Mouse (Mus musculus): Measurements from ENCODE around the gene Rtn3. TPM values are rescaled to one million over a fixed set of nuclear protein-coding genes. Genes with fewer than 3 reads are reported as not detected.
"Not testable (repeated sequence)": the region's sequence is repeated elsewhere in the genome, so short reads cannot be mapped to it uniquely, and the experiment has no call there.

The Rtn3 gene
- polyA plus RNA-seq (2015; fragmentation: Nextera tagmentation; extraction: Ambion mirVana), result 192 and 207 TPM in 2 replicates

GRCm38 (mm10) chr19:7482599-7483511 lies at the start of gene Rtn3:
TSS of gene Rtn3 (minus strand) at chr19:7483281.
- peak; percentile 98 for DNase-seq (ENCODE audit: low spot score)

DNA sequence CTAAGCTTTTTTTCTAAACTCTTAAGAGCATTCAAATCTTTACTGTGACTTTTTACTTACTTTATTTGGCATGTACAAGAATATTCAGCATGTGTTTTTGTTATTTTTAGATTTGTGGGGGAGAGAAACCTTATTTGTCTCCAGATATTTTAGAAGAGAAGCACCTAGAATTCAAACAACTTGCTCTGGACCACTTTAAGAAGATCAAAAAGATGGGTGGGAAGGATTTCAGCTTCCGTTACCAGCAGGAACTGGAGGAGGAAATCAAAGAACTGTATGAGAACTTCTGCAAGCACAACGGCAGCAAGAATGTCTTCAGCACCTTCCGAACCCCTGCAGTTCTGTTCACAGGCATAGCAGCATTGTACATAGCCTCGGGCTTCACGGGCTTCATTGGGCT lies 48.8 kb upstream of the Rtn3 start:
- DNase-seq (ENCODE audit: low spot score), result no peak

DNA sequence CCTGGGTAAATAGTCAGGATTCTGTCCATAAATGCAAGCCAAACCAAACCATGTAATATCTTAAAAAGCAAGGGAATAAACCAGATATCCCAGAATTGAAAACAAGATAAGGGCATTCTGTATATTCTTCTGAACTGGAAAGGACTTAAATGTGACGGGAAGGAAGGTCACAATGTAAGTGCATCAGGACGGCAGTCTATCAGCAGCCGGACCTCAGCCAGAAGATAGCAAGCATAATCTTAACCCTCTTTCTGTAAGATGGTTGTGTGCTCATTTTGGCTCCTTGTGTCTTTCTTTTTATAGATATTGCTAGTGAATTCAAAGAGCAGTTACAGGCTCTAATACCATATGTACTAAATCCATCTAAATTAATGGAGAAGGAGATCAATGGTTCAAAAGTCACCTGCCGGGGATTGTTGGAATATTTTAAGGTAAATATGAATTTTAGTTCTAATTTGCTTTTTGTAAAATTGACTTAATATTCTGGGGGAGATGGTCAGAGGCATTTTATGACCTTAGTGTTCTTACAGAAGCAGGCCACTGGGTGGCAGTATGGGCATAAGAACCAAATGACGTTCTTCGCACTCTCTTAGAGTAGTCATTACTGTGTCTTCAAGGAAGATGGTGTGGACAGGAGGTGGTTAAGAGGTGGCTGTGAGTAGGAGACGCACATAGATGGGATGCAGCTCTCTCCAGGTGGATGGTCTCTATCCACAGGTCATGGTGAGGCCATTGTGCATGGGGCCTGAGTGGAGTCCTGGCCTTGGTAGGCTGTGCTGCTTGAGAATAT lies 45.8 kb upstream of the Rtn3 start:
- peak; percentile 54 for DNase-seq (ENCODE audit: low spot score)

DNA sequence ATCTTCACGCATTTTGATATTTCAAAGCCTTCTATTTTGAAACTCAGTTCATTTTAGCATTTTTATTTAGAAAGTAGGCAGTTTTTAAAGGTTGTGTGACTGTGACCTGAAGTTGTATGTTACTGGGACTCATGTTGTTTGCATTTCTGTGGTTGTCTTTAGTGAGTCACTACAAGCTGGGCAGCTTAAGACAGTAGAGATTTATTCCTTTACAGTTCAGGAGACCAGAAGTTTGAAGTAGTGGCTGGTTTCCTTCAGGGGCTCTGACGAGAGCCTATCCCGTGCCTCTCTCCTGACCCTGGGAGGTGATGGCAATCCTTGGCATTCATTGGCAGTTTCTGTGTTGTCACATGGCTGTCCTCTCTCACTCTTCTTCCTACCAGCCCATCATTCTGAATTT lies 41.8 kb upstream of the Rtn3 start:
- no peak for DNase-seq (ENCODE audit: low spot score)

DNA sequence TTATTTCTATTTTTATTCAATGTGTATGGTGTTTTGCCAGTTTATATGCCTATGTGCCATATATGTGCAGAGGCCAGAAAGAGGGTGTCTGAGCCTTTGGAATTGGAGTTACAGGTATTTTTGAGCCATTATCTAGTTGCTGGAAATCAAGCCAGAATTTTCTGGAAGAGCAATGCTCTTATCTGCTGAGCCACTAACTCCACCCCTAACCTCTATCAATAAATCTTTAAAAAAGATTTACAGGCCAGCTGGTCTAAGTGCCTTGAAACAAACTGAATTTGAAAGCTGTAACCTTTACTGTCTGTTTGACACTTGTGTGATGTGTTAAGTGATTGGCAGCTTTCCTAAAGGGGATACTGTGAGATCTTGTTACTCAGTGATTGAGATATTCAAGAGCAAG lies 40.7 kb upstream of the Rtn3 start:
- no peak for DNase-seq (ENCODE audit: low spot score)

DNA sequence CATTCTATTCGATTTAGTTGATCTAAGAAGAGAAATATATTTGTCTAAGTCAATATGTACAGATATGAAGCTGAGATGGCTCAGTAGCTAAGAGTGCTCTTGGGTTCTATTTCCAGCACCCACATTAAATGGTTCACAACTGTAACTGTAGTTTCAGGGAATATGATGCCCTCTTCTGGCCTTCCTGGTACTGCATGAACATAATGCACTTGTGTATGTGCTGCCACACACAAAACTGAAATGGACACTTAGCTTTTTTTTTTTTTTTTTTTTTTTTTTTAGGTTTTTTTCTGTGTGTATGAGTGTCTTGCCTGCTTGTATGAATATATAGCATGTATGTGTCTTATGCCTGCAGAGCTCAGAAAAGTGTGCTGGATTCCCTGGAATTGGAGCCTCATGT lies 40.2 kb upstream of the Rtn3 start:
- no peak for DNase-seq (ENCODE audit: low spot score)

GRCm38 (mm10) chr19:7522856-7523255 lies 39.8 kb upstream of the Rtn3 start:
- DNase-seq (ENCODE audit: low spot score), result no peak

DNA sequence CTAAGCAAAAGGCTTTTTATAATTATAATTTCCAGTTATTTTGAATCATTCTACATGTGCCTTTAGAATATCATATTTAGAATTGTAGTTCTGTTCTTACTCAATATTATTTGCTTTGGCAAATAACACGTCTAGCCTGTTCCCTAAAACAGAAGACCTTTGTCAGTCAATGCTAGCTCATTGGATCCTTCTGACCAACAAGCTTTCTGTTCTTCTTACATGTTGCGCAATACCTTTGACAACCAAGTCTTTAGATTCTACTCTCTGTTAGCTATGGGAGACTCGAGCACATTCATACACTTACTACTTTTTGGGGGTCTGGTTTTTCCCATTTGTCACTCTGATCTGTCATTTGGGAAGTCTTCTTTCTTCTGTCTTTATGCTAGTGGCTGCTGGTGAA lies 38.5 kb upstream of the Rtn3 start:
- no peak for DNase-seq (ENCODE audit: low spot score)

DNA sequence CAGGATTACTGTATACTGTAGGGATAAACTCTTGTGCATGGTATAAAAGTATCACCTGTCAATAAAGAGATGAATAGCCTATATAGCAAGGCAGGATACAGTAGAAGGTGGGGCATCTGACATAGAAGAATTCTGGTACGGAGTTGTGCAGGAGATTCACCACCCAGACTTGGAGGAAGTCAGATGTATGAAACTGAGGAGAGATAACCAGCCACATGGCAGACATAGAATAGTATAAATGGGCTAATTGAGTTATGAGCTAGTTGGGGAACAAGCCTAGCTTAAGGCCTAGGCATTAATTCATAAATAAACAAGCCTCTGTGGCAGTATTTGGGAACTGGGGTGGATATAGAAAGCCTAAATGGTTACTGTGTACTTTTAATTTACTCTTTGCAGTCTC lies 33.4 kb upstream of the Rtn3 start:
- DNase-seq (ENCODE audit: low spot score), result no peak

GRCm38 (mm10) chr19:7508026-7508425 lies 24.9 kb upstream of the Rtn3 start:
- no peak for DNase-seq (ENCODE audit: low spot score)

- no peak for DNase-seq (ENCODE audit: low spot score)
These were observed 23.2 kb upstream of the Rtn3 start for GRCm38 (mm10) chr19:7506321-7506720.

DNA sequence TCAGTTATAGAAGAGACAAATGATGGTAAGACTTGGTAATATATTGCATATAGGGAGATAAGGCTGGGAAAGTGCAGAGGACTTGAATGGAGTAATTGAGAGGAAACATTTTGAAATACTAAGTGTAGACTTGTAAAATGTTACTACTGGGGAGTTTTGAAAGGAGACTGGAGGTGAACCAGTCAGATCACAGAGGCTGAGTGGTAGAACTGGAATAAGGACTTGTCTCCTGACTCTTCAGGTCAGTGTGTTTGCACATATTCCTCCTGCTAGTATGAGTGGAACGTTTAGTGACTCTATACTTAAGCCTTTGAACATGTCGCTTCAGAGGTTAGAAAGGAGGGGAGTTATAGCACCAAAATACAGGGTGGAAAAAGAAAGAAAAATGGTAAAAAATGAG lies 19.4 kb upstream of the Rtn3 start:
- DNase-seq (ENCODE audit: low spot score), result no peak

- no peak for DNase-seq (ENCODE audit: low spot score)
These were observed 17.6 kb upstream of the Rtn3 start for GRCm38 (mm10) chr19:7500701-7501100.

- no peak for DNase-seq (ENCODE audit: low spot score)
These were observed 15.7 kb upstream of the Rtn3 start for GRCm38 (mm10) chr19:7498816-7499215.

- DNase-seq (ENCODE audit: low spot score), result not testable (repeated sequence)
These were observed 13.0 kb upstream of the Rtn3 start for GRCm38 (mm10) chr19:7496070-7496469.

DNA sequence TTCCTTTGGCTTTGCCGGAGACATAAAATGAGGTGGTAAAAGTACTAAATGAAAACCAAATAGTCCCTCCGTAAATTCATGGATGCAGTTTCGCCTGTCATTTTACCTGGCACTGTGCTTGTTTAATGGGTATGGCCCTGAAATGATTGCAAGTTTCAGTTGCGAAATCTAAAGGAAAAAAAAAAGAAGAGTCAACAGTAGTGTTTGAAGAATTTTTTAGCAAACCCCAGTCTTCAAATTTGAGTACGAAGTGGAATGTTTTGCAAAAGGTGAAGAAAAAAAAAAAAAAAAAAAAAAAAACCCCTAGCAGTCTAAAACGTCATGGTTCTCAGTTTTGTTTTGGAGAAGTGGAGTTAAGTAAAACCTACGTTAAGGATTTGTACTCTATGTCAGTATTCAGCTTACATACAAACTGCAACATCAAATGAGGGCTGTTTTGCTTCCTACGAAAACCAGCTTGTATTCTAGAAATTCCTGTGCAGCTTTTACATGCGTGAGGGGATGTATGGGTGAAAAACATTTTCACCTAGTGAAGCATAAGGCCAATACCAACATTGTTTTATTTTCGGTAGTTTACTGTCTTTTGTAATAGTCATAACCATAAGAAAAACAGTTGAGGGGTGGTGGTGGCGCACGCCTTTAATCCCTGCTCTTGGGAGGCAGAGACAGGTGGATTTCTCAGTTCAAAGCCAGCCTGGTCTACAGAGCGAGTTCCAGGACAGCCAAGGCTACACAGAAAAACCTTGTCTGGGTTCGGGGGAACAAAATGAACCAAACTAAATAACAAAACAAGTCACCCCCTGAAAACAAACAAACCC lies 12.3 kb upstream of the Rtn3 start:
- no peak for DNase-seq (ENCODE audit: low spot score)

- DNase-seq (ENCODE audit: low spot score), result peak; percentile 87
These were observed 11.3 kb upstream of the Rtn3 start for GRCm38 (mm10) chr19:7494187-7495015.

- no peak for DNase-seq (ENCODE audit: low spot score)
These were observed 10.5 kb upstream of the Rtn3 start, which contains the start of gene Atl3 for GRCm38 (mm10) chr19:7493352-7494186. TSS of gene Atl3 (plus strand) at chr19:7494040.

GRCm38 (mm10) chr19:7492682-7493081 lies 9.6 kb upstream of the Rtn3 start:
- DNase-seq (ENCODE audit: low spot score), result no peak

- DNase-seq (ENCODE audit: low spot score), result no peak
These were observed 8.9 kb upstream of the Rtn3 start for GRCm38 (mm10) chr19:7491960-7492359.

Data from thymus, postnatal 0 days (tissue).